Mouse (Mus musculus) C2C12 (cell line): ENCODE results near the gene Coasy.

Experiments
- CTCF ChIP-seq: IDR thresholded peaks from one replicate; pipeline ENCODE4 v1.5.1; 2011; ENCODE audit not compliant: control insufficient read depth, insufficient read depth, insufficient read length
- MYOG ChIP-seq: IDR thresholded peaks from one replicate; pipeline ENCODE4 v1.6.1; 2011; ENCODE audit not compliant: control insufficient read depth, insufficient read length; ENCODE audit errors: extremely low read depth

DNA sequence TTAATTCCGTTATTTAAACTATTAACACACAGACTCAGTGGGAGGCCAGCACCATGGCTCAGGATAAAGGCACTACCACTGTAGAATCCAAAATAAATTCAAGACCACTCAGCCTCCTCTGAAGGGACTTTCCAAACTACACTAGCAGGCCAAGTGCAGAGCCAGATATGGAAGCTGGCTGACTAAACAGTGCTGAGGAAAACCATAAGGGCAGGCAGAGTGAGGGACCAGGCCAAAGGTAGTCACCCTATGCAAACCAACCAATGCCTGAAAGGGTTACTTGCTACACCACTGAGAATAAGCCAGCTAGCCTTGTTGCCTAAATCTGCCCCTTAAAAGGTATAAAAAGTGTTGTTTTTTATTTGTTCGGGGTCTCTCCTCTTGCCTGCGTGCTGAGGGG, 29.8 kb downstream of the Coasy start:
- TF ChIP-seq CTCF (no peak), MYOG (no peak)
